Mouse (Mus musculus) embryo, embryonic 10 days (tissue): ENCODE results near the gene Gnai2.
A peak's percentile ranks its signal among the peaks of the same experiment; 100 is the strongest.

Source experiments
- DNase-seq: peaks from one replicate; pipeline ENCODE4 v3.0.0-alpha.2; 2015; ENCODE audit warnings: low spot score

Gene Gnai2

GRCm38 (mm10) chr9:107609433-107609830, 25.7 kb downstream of the Gnai2 start:
- no peak for DNase-seq

DNA sequence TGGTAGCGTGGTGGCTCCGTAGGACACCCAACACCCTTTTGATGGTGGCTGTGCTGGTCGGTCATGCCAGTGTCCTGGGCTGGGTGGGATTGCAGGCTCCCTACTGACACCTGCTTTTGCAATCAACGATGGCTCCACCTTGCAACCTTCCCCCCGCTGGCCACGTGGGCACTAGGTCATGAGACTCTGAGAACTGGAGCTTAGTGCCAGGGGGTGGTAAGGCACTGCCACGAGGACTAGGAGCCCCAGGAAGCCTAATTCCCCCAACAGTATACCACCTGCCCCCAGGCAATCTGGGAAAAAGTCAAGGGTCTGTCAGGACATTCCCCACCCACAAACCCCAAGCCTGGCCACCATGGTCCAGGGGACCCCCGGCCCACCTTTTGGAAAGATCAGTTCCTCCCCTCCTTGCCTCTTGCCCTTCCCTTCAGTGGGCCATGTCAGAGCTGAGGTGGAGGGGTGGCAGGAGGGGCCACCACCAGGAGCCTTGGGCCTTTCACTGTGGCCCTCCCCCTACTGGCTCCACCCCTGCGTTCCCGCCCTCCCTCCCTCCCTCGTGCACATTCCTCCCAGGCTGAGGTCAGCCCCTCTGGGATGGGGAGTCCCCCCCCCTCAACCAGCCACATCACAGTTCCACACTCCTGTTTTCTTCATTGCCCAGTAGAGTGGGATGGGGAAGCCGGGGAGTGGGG, 26.3 kb downstream of the Gnai2 start, which contains the start of gene Sema3b:
Sema3b (minus strand) TSS at position 489 of the 692 bp plus-strand sequence.
- no peak for DNase-seq

DNA sequence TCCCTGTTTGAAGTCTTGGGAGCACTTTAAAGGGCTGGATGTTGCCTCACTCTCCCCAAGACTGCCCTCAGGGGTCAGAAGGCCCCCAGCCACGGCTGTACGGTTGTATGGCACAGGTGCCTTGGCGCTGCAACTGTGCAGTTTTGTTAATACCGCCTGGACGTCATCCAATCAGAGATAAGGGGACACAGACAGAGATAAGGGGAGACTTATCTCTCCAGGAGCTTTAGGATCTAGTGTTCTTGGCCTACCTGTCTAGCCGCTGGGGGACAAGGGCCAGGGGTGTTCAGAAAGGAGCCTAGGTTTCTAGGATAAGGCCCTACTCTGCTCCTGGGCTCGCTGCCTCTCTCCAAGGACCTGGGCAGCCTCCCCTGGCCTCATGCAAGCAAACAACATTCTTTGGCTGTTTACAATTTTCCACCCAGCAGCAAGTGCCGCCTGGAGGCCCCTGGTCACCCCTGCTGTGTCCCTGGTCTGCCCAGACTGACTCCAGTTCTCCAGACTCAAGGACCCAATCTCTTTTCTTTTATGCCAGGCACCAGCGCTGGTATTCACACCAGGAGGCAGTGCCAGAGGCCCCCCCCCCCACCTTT, 27.4 kb downstream of the Gnai2 start:
- no peak for DNase-seq

DNA sequence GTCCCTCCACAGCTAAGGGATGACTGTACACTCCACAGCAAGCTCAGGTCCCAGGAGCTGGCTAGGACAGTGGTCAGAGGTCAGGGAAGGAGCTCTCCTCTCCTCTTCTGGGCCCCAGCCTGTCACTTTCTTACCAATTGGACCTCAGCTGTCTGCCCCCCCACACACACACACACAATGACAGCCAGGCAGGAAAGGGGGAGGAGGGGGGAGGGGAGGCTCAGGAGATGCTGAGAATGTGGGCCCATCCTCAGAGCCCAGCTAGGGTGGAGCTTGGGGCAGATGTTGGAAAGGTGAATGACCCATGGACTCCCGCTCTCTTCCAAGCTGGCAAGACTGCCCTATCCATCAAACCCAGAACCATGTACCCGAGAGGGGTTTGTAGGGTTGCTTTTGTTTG, 28.1 kb downstream of the Gnai2 start:
- no peak for DNase-seq

- DNase-seq: no peak
These were observed 28.6 kb downstream of the Gnai2 start for GRCm38 (mm10) chr9:107606591-107606990.

DNA sequence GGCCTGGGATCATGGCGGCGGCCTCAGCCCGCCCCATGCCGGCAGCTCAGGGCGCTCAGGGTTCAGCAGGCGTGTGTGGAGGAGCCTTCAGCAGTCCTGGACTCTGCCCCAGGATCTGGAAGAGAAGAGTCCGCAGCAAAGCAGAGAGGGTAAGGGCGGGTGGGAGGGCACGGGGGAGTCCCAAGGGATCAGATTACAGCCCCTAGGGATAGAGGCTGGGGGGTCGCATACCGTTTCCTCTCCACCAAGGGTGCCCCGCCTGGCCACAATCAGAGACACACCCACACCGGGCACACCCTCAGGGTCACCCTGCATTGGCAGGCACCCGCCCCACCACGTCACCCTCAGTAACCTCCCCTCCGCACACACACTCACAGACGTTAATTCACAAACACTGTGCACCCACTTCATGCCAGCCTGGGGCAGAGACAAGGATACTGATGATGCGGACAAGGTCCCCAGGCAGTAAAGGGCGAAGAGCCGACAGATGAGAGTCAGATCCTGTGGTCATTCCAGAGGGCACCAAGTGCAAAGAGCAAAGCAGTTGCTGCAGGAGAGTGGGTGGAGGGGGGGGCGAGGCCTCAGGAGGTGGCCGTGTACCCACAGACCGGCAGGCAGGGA, 30.0 kb downstream of the Gnai2 start:
- DNase-seq: no peak

DNA sequence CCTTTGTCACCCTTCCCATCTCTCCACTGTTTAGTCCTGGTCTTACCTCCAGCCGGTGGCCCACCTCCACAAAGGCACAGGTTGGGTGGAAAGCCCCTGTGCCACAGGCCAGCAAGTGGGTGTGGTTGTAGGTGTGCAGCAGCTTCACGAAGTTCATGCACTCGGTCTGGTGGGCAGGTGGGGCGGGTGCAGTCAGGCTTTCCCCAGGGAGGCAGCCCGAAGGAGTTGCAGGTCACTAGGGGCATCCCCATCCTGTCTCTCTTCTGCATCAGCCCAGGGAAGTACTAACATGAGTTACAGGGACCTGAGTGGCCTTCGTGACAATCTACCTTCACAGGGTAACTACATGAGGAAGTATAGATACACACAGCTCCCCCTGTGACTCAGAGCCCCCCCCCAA, 31.9 kb downstream of the Gnai2 start:
- DNase-seq: no peak

DNA sequence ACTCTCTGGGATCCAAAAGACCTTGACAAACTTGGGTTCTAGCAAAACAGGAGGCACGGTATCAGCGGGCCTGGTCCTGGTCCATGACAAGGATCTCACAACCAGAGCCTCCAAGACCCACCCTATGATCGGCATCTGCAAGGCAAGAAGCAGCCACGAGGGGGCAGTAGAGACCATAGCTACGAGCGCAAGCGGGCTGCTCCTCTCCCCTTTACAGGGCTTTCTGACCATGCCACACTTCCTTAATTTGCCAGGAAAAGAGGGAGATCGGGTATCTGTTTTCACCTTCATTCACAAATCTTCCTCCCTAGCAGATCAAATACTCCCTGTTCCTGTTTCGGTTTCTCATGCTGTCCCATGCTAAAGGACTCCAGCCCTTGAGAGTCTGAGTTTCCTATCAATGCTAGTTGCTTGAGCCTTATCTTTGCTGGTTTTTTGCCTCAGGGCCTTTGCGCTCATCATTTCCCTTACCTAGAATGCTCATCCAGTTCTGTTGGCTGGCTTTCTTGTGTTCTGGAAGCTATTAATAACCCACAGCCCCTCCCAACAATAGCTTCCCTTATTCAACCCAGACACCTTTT, 33.0 kb downstream of the Gnai2 start:
- peak; percentile 93 for DNase-seq

GRCm38 (mm10) chr9:107601275-107601674, 33.9 kb downstream of the Gnai2 start:
- no peak for DNase-seq

DNA sequence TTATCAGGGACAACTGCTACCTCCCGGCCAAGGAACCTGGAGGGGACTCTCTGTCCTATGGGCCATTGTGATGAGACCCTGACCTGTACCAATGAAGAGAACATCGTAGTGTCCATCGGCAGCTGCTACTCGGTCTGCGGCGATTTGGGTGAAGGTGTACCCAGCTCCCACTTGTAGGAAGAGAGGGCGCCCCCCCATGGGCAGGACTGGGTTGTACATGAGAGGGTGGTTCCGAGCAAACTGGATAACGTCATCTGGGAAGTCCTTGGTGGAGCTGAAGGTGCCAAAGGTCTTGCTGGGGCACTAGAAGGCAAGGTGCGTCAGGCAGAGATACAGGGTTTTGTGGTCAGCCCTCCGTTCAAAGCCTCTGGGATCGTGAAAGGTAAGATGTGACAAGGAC, 34.4 kb downstream of the Gnai2 start:
- no peak for DNase-seq

DNA sequence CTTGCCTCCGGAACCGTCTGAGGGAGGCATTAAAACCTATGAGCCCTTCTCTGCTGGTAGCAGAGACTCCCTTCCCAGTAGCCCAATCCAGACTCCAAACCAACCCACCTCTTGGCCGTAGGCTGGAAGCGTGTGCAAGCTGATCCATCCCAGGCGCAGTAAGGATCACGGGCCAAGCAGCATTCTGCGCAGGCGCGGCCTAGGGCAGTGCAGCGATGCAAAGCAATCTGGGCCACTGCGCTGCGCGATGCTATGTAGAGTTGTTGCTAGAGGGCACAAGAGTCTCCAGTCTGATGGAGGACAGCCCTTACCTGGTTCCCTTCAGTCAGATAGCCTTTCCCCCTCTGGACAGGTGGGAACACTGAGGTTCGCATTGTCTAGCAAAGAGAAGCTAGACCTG, 35.3 kb downstream of the Gnai2 start:
- DNase-seq: peak; percentile 50

GRCm38 (mm10) chr9:107599433-107599832, 35.7 kb downstream of the Gnai2 start:
- DNase-seq: no peak

DNA sequence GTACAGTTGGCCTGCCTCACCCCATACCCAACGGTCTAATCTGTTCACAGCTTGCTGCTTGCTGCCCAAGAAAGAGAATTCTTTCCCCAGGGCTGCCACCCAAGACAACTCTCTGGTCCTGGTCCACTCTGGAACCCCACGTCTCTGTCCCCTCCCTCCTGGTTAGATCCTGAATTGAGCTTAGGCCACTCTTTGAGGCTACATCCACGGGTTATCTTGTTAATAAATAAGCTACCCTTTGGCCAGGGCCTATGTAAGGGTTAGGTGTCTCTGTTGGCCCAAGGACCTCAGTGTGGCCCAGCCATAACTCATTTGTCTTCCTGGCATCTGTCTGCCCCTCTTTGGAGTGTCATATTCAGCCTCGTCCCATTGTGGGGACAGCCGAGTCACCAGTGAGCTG, 36.8 kb downstream of the Gnai2 start:
- DNase-seq: no peak

DNA sequence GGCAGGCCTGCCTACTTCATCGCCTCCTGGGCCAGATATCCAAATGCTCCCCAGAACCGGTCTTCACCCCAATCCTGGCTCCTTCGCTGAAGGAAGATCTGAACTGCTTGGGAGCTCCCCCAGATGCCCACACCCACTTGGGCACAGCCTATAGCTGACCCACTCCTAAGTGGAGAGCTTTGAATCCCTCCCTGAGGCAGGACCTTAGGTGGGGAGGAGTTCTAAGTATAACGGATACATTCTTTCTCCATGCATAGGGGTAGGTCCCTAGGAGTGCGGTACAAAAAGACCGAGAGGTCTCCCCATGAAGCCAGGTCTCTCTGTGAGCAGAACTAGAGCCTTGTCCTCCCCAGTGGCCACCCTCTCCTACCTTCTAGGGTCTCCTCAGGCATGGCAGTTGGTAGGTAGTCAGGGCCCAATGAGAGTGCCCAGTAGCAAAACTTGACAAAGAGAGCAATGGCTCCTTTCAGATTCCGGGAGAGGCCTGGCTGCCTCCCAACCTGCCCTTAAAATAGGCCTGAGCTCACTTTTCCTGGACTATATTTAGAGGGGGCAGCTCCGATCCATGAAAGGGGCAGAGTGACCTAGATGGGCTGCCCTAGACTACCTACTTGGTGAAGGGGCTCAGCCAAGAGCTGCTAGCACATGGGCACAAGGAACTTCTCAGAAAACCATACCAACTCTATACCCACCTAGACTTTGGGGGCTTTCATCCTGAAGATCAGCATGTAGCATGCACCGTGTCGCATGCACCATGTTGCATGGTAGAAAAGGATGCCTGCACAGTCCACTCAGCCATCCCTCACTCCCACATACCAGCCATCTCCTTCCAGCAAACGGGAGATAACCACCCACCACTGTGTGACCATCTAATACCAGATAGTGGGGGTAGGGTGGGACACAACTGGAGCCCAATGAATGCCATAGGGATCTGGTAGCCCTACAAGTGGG, 38.3 kb downstream of the Gnai2 start:
- no peak for DNase-seq

DNA sequence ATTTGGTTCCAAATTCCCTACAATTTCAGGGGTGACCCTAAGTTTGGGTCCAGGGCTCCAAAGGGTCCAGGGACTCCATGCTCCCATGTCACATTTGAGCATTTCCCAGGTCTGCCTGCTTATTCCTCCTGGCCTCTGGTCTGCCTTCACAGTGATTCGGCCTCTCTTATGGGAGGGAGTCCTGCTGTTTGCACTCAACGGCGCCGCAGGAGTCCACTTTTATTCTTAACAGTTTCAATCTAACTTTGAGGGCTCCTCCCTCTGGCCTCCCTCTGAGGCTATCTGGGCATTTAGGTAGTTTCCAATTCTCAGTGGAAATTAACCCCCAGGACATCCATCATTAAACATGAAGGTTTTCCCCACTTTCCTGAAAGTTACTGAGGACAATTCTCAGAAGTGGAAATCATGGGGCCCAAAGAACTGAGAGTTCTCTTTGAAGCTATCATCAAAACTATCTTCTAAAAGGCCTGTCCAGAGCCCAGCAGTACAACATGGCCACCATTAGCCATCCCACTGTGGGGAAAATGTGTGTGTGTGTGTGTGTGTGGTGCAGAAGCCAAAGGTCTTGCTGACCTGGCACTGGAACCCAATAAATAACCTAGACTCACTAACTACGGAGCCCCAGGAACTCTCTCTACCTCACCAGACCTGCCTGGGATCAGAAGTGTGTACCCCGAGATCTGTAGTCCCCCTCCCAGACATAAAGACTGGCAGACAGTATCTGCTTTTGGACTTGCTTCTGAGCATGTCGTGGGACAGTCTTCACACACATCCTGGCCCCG, 40.7 kb downstream of the Gnai2 start:
- DNase-seq: no peak

- no peak for DNase-seq
These were observed 41.8 kb downstream of the Gnai2 start for GRCm38 (mm10) chr9:107593101-107593976.

GRCm38 (mm10) chr9:107590773-107591060, 44.5 kb downstream of the Gnai2 start:
- DNase-seq: no peak

- DNase-seq: no peak
These were observed 45.0 kb downstream of the Gnai2 start for GRCm38 (mm10) chr9:107590058-107590772.

DNA sequence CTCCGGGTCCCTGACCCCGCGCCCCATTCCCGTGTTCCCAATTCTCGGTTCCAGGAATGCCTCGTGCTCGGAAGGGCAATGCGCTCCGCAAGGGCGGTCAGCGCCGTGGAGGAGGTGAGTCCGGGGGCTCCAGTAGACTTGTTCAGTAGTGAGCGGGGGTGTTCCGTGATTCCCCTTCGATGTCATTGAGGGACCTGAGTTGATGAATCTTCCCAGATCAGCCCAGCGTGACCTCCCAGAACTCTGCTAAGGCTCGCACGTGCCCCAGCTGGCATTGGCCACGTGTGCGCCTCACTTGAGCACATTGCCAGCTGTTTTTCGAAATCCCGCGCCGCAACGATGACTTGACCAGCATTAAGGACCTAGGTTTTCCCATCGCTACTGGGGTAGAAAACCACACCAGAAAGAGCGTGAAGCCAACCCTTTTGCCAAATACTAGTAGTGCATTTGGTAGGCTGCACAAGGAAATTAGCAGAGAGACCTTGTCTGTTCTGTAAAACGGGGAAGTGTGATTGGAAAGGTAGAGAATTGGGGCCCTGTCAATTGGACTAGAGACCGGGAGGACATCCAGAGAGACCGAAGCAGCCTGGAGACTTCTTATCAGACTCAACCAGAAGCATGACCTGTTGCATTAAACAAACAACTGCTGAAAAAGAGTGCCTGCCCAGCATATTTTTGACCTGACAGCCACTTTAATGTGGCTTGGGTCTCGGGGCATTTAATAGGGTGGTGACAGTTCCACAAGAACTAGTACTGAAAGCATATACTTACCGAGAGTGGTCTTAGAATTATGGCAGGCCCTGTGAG, 47.1 kb downstream of the Gnai2 start:
- peak; percentile 80 for DNase-seq
